Mouse (Mus musculus): ENCODE data around the gene Nptxr. TPM values are rescaled to one million over a fixed set of nuclear protein-coding genes. Genes with fewer than 3 reads are reported as not detected.

Gene Nptxr
- polyA plus RNA-seq, 1 experiment, result 8.0 TPM

GRCm38 (mm10) chr15:79774117-79775027 lies 30.2 kb downstream of the Nptxr start:
- H3K4me1 ChIP-seq (ENCODE audit: control insufficient read depth, insufficient read depth, low read length), result no peaks in the 10 kb centered on the region
- H3K27me3 ChIP-seq (ENCODE audit: control insufficient read depth, insufficient read depth, low read length, poor library complexity, severe bottlenecking), result no peaks in the 10 kb centered on the region
- peak overlapping the region; percentile 34 for H3K9ac ChIP-seq (ENCODE audit: low read depth, poor library complexity, severe bottlenecking)
- no peaks in the 10 kb centered on the region for H3K9me3 ChIP-seq (replicated peaks; ENCODE audit: control insufficient read depth, insufficient read depth, low read length, poor library complexity, severe bottlenecking)
- no peak for TF ChIP-seq CTCF (IDR thresholded peaks at IDR 0.05; ENCODE audit: low read depth, low read length)
- TF ChIP-seq POLR2A (IDR thresholded peaks at IDR 0.05; ENCODE audit: insufficient read depth, low read length), result peak; percentile 47
- TF ChIP-seq EP300 (IDR thresholded peaks at IDR 0.05; ENCODE audit: insufficient read depth, low read depth, low read length), result no peak
- no peaks in the 10 kb centered on the region for H3K36me3 ChIP-seq (ENCODE audit: control insufficient read depth, insufficient read depth, low read length, poor library complexity, severe bottlenecking)
- H3K27ac ChIP-seq (ENCODE audit: insufficient read depth, low read length), result no peak overlapping the region
- H3K4me3 ChIP-seq (ENCODE audit: low read depth, low read length), result peak overlapping the region; percentile 87

DNA sequence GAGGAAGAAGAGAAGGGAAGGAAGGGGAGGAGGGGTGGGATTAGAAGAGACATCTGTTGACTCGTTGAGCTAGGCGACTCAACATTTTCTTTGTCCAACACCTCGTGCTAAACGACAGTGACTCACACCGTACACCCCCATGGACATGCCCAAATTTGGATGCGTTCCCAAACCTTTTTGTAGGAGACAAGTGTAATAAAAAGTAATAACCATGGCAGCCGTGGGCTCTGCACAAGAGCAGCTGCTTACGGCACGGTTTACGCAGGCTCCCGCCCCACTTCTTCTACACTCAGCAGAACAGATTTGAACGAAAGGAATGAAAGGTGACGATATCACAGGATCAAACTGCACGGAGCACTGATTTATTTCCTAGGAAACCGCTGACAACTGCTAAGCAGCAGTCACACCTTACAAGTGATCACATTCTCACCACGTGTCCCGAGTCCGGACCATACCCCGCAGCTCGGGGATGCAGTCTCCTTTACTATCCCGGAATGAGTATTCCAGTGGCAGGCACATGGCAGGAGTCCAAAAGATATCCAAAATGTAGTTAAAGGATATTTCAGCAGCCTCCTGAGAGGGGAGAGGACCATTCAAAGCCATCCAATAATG lies 33.8 kb downstream of the Nptxr start:
- H3K36me3 ChIP-seq (ENCODE audit: control insufficient read depth, insufficient read depth, low read length, poor library complexity, severe bottlenecking), result no peaks in the 10 kb centered on the region
- H3K27ac ChIP-seq (ENCODE audit: insufficient read depth, low read length), result no peak overlapping the region
- TF ChIP-seq CTCF (IDR thresholded peaks at IDR 0.05; ENCODE audit: low read depth, low read length), result no peak
- no peak for TF ChIP-seq EP300 (IDR thresholded peaks at IDR 0.05; ENCODE audit: insufficient read depth, low read depth, low read length)
- no peak for TF ChIP-seq POLR2A (IDR thresholded peaks at IDR 0.05; ENCODE audit: insufficient read depth, low read length)
- H3K9me3 ChIP-seq (replicated peaks; ENCODE audit: control insufficient read depth, insufficient read depth, low read length, poor library complexity, severe bottlenecking), result no peaks in the 10 kb centered on the region
- H3K4me1 ChIP-seq (ENCODE audit: control insufficient read depth, insufficient read depth, low read length), result no peaks in the 10 kb centered on the region
- no peak overlapping the region for H3K4me3 ChIP-seq (ENCODE audit: low read depth, low read length)
- no peaks in the 10 kb centered on the region for H3K27me3 ChIP-seq (ENCODE audit: control insufficient read depth, insufficient read depth, low read length, poor library complexity, severe bottlenecking)
- no peak overlapping the region for H3K9ac ChIP-seq (ENCODE audit: low read depth, poor library complexity, severe bottlenecking)

- no peak overlapping the region for H3K4me3 ChIP-seq (ENCODE audit: low read depth, low read length)
- no peaks in the 10 kb centered on the region for H3K36me3 ChIP-seq (ENCODE audit: control insufficient read depth, insufficient read depth, low read length, poor library complexity, severe bottlenecking)
- no peak overlapping the region for H3K9ac ChIP-seq (ENCODE audit: low read depth, poor library complexity, severe bottlenecking)
- H3K27me3 ChIP-seq (ENCODE audit: control insufficient read depth, insufficient read depth, low read length, poor library complexity, severe bottlenecking), result no peaks in the 10 kb centered on the region
- TF ChIP-seq CTCF (IDR thresholded peaks at IDR 0.05; ENCODE audit: low read depth, low read length), result no peak
- TF ChIP-seq POLR2A (IDR thresholded peaks at IDR 0.05; ENCODE audit: insufficient read depth, low read length), result no peak
- no peak for TF ChIP-seq EP300 (IDR thresholded peaks at IDR 0.05; ENCODE audit: insufficient read depth, low read depth, low read length)
- no peaks in the 10 kb centered on the region for H3K4me1 ChIP-seq (ENCODE audit: control insufficient read depth, insufficient read depth, low read length)
- H3K27ac ChIP-seq (ENCODE audit: insufficient read depth, low read length), result no peak overlapping the region
- H3K9me3 ChIP-seq (replicated peaks; ENCODE audit: control insufficient read depth, insufficient read depth, low read length, poor library complexity, severe bottlenecking), result no peaks in the 10 kb centered on the region
Observed at GRCm38 (mm10) chr15:79768302-79768701, 36.3 kb downstream of the Nptxr start.

DNA sequence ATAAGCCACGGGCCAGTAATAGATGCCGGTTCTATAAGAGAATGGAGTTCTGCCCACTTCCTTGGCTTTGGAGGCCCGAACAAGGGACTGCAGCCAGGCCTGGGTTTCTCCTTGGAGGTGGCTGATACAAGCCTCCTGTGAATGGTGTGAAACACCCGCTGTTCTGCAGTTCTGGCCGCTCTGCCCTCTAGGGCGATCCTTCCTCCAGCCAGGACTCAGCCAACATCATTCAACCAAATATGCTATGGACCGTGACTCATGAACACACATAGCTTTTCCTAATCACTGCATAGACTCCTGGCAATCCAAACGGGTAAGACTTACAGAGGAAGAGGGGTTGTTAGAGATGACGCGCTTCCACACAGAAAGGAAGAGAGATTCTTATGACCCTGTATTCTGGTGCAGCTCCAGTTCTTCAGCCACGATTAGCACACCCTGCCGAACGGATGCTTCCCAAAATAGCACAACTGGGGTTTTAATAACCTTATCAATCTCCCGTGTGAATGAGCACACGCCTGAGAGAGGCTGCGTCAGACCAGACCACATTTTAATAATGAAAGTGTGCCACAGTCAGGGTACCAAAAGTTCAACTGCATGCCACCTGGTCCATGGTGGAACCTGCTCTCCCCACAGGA lies 37.1 kb downstream of the Nptxr start:
- Histone ChIP-seq H3K9me3 (replicated peaks; ENCODE audit: control insufficient read depth, insufficient read depth, low read length, poor library complexity, severe bottlenecking) (no peaks in the 10 kb centered on the region), H3K36me3 (ENCODE audit: control insufficient read depth, insufficient read depth, low read length, poor library complexity, severe bottlenecking) (no peaks in the 10 kb centered on the region), H3K4me1 (ENCODE audit: control insufficient read depth, insufficient read depth, low read length) (no peaks in the 10 kb centered on the region), H3K9ac (ENCODE audit: low read depth, poor library complexity, severe bottlenecking) (no peak overlapping the region), H3K4me3 (ENCODE audit: low read depth, low read length) (no peak overlapping the region), H3K27me3 (ENCODE audit: control insufficient read depth, insufficient read depth, low read length, poor library complexity, severe bottlenecking) (no peaks in the 10 kb centered on the region), H3K27ac (ENCODE audit: insufficient read depth, low read length) (no peak overlapping the region)
- TF ChIP-seq POLR2A (IDR thresholded peaks at IDR 0.05; ENCODE audit: insufficient read depth, low read length) (no peak), EP300 (IDR thresholded peaks at IDR 0.05; ENCODE audit: insufficient read depth, low read depth, low read length) (no peak), CTCF (IDR thresholded peaks at IDR 0.05; ENCODE audit: low read depth, low read length) (no peak)

- H3K4me3 ChIP-seq (ENCODE audit: low read depth, low read length), result no peak overlapping the region
- H3K9me3 ChIP-seq (replicated peaks; ENCODE audit: control insufficient read depth, insufficient read depth, low read length, poor library complexity, severe bottlenecking), result no peaks in the 10 kb centered on the region
- H3K4me1 ChIP-seq (ENCODE audit: control insufficient read depth, insufficient read depth, low read length), result no peaks in the 10 kb centered on the region
- H3K27ac ChIP-seq (ENCODE audit: insufficient read depth, low read length), result no peak overlapping the region
- H3K9ac ChIP-seq (ENCODE audit: low read depth, poor library complexity, severe bottlenecking), result no peak overlapping the region
- H3K36me3 ChIP-seq (ENCODE audit: control insufficient read depth, insufficient read depth, low read length, poor library complexity, severe bottlenecking), result no peaks in the 10 kb centered on the region
- TF ChIP-seq EP300 (IDR thresholded peaks at IDR 0.05; ENCODE audit: insufficient read depth, low read depth, low read length) (no peak), POLR2A (IDR thresholded peaks at IDR 0.05; ENCODE audit: insufficient read depth, low read length) (no peak), CTCF (IDR thresholded peaks at IDR 0.05; ENCODE audit: low read depth, low read length) (no peak)
- no peaks in the 10 kb centered on the region for H3K27me3 ChIP-seq (ENCODE audit: control insufficient read depth, insufficient read depth, low read length, poor library complexity, severe bottlenecking)
Observed at GRCm38 (mm10) chr15:79766586-79767071, 37.9 kb downstream of the Nptxr start.
